Mouse (Mus musculus): ENCODE measurements around the gene G6pc2.

G6pc2 gene

GRCm38 (mm10) chr2:69244924-69245323, 34.1 kb downstream of the G6pc2 start:
- DNase-seq = peak; percentile 10 to 40

- DNase-seq = no peak
Observed at GRCm38 (mm10) chr2:69247081-69247480, 36.2 kb downstream of the G6pc2 start.

GRCm38 (mm10) chr2:69248221-69248755, 37.4 kb downstream of the G6pc2 start:
- DNase-seq = peak; percentile 19 to 53

- no peak for DNase-seq
Observed at GRCm38 (mm10) chr2:69264069-69264618, 53.3 kb downstream of the G6pc2 start.

GRCm38 (mm10) chr2:69275875-69276274, 65.0 kb downstream of the G6pc2 start:
- peak in 1 of 2 experiments; percentile 4 for DNase-seq

Data from cerebellum, postnatal 14 days (tissue).